Mouse (Mus musculus) hindbrain, embryonic 16.5 days (tissue): ENCODE measurements around the gene Clic3. TPM values are rescaled to one million over a fixed set of nuclear protein-coding genes. Genes with fewer than 3 reads are reported as not detected.

Source experiments
- ATAC-seq: fragments of 200-750 bp; cut with Nextera tagmentation; 2 replicates; pipeline ENCODE4 v1.8.0; 2017; ENCODE audit warnings: moderate TSS enrichment, moderate library complexity
- H3K27ac ChIP-seq: fragments of 300-500 bp; sonication (generic); 2 replicates; pipeline ENCODE4 v1.5.1; 2014; ENCODE audit warnings: low read depth, mild to moderate bottlenecking, control low read depth, low read length, moderate library complexity
- H3K27me3 ChIP-seq: fragments of 300-500 bp; sonication (generic); replicated peaks from 2 replicates; pipeline ENCODE4 v1.6.1; 2014; ENCODE audit warnings: low read length; ENCODE audit not compliant: control insufficient read depth, insufficient read depth
- H3K36me3 ChIP-seq: fragments of 300-500 bp; sonication (generic); 2 replicates; pipeline ENCODE4 v1.6.1; 2014; ENCODE audit warnings: mild to moderate bottlenecking, low read length, moderate library complexity, mixed read lengths; ENCODE audit not compliant: control insufficient read depth, insufficient read depth
- H3K4me1 ChIP-seq: fragments of 300-500 bp; sonication (generic); 2 replicates; pipeline ENCODE4 v1.6.1; 2014; ENCODE audit warnings: low read depth, low read length; ENCODE audit not compliant: control insufficient read depth, insufficient read depth
- H3K4me2 ChIP-seq: fragments of 300-500 bp; sonication (generic); 2 replicates; pipeline ENCODE4 v1.6.1; 2014; ENCODE audit warnings: mild to moderate bottlenecking, low read length, control low read depth, moderate library complexity
- H3K4me3 ChIP-seq: fragments of 300-500 bp; sonication (generic); 2 replicates; pipeline ENCODE4 v1.5.1; 2014; ENCODE audit warnings: mild to moderate bottlenecking, low read length, control low read depth, moderate library complexity
- H3K9ac ChIP-seq: fragments of 300-500 bp; sonication (generic); 2 replicates; pipeline ENCODE4 v1.6.1; 2014; ENCODE audit warnings: low read depth, mild to moderate bottlenecking, control low read depth, low read length, moderate library complexity
- H3K9me3 ChIP-seq: fragments of 300-500 bp; sonication (generic); 2 replicates; pipeline ENCODE4 v1.6.1; 2014; ENCODE audit warnings: mild to moderate bottlenecking, low read length, moderate library complexity; ENCODE audit not compliant: control insufficient read depth
- WGBS: fragments of 180-500 bp; shearing (Covaris S2); extraction: QIAGEN DNeasy Blood & Tissue Kit; methylation state at CpG from one replicate; pipeline ENCODE4 v1.1.7; 2014; 5-methylcytosine and 5-hydroxymethylcytosine counted together
- microRNA-seq: library from miRNA; unstranded; fragments of <30 nt; microRNA quantifications from one replicate; pipeline ENCODE4, GENCODE M21; 2017
- polyA plus RNA-seq: library from polyadenylated mRNA; unstranded; fragments of >200 nt; fragmentation: Nextera tagmentation; extraction: Ambion mirVana; gene quantifications from 2 replicates; pipeline ENCODE4 v1.2.1, GENCODE M21; 2015

Clic3 gene
- polyA plus RNA-seq, 1 experiment from 2014 or later: 3.4 TPM

DNA sequence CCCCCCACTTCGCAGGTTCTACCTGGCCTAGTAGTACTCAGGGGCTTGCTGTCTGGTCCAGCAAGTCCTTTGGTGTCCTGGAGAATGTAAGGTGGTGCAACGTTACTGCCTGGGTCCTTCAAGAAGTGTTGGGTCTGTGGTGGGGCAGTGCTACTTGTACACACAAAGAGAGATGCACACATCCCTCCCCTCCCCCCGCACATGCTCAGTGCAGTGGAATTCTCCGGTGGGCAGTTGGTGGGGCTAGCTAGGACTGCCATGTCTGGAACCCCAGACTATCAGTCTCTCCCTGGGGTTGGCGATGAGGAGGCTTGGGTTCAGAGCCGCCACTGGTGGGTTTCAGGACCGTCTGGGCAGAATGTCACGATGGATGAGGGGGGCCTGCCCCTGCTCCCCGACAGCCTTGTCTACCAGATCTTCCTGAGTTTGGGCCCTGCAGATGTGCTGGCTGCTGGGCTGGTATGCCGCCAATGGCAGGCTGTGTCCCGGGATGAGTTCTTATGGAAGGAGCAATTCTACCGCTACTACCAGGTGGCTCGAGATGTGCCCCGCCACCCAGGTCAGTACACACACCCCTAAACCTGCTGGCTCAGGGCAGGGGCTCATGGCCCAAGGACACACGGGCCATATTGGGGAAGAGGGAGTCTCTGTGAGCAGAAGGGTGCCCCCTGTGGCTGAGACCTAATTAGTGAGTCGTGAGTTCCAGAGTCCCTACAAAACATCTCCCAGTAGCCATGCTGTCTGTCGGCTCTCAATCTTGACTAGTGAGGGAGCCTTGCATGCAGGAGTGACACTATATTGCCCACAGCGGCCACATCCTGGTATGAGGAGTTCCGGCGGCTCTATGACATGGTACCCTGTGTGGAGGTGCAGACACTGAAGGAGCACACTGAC lies 45.2 kb downstream of the Clic3 start, which contains the start of gene C8g:
Gene C8g, minus strand, starts transcription at position 127 of the 894 bp plus-strand sequence.
- WGBS: 76% methylated on average over 19 of the region's 20 CpGs
- peaks cover 14% of the 10 kb centered on the region for H3K4me1 ChIP-seq
- H3K4me3 ChIP-seq: peak within 1 kb of the TSS; percentile 76
- H3K27me3 ChIP-seq: no peaks in the 10 kb centered on the region
- peaks cover 22% of the 10 kb centered on the region for H3K36me3 ChIP-seq
- H3K4me2 ChIP-seq: peak within 1 kb of the TSS; percentile 87
- H3K9me3 ChIP-seq: no peaks in the 10 kb centered on the region
- H3K27ac ChIP-seq: peak within 1 kb of the TSS; percentile 75
- peak; percentile 2; the same call in 1 of the 2 replicates for ATAC-seq
- H3K9ac ChIP-seq: peak within 1 kb of the TSS; percentile 82

DNA sequence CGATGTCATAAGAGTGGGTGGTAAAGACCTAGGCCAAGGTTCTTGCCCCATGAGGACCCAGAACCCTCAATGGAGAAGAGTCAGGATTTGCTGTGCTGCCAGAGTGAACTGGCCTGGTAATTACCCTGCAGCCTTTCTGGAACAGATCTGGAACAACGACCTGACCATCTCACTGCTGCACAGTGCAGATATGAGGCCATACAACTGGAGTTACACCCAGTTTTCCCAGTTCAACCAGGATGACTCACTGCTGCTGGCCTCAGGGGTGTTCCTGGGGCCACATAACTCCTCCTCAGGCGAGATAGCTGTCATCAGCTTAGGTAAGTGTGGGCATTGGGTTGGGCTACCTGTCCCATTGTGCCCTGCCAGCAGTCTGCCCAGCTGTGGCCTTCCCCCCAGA lies 46.1 kb downstream of the Clic3 start:
- H3K4me2 ChIP-seq: no peak overlapping the region
- H3K36me3 ChIP-seq: peaks cover 22% of the 10 kb centered on the region
- WGBS: 82% methylated on average over 3 of the region's 3 CpGs
- H3K27ac ChIP-seq: no peak overlapping the region
- peaks cover 14% of the 10 kb centered on the region for H3K4me1 ChIP-seq
- no peak overlapping the region for H3K4me3 ChIP-seq
- no peak overlapping the region for H3K9ac ChIP-seq
- H3K9me3 ChIP-seq: no peaks in the 10 kb centered on the region
- no peak for ATAC-seq
- H3K27me3 ChIP-seq: no peaks in the 10 kb centered on the region

GRCm38 (mm10) chr2:25504538-25504937 lies 47.9 kb downstream of the Clic3 start:
- ATAC-seq: no peak
- Histone ChIP-seq H3K27me3 (no peaks in the 10 kb centered on the region), H3K4me1 (peaks cover 14% of the 10 kb centered on the region), H3K4me2 (no peak overlapping the region), H3K9ac (no peak overlapping the region), H3K36me3 (peaks cover 22% of the 10 kb centered on the region), H3K9me3 (no peaks in the 10 kb centered on the region), H3K4me3 (no peak overlapping the region), H3K27ac (no peak overlapping the region)
- 95% methylated on average over 19 of the region's 19 CpGs for WGBS

DNA sequence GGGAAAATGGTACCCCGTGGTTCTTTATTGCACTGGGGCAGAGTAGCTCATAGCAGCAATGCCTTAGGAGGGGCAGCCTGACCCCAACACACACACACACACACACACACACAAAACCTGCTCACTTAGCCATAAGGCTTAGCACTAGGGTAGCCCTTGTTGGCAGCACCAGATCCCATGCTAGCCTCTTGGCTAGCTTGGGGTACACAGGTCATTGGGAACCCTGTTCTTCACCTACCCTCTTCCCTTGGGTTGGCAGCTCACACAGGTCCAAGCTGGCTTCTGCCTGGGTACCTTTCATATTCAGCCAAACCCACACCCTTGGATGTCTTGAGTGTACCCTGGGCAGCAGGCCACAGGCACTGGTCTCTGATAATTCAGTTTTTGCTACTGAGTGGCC lies 48.4 kb downstream of the Clic3 start:
- ATAC-seq: no peak
- H3K36me3 ChIP-seq: peaks cover 22% of the 10 kb centered on the region
- no peaks in the 10 kb centered on the region for H3K9me3 ChIP-seq
- H3K27ac ChIP-seq: no peak overlapping the region
- peaks cover 13% of the 10 kb centered on the region for H3K4me1 ChIP-seq
- no peak overlapping the region for H3K4me2 ChIP-seq
- 89% methylated on average over 1 of the region's 1 CpGs for WGBS
- no peak overlapping the region for H3K4me3 ChIP-seq
- no peaks in the 10 kb centered on the region for H3K27me3 ChIP-seq
- H3K9ac ChIP-seq: no peak overlapping the region

DNA sequence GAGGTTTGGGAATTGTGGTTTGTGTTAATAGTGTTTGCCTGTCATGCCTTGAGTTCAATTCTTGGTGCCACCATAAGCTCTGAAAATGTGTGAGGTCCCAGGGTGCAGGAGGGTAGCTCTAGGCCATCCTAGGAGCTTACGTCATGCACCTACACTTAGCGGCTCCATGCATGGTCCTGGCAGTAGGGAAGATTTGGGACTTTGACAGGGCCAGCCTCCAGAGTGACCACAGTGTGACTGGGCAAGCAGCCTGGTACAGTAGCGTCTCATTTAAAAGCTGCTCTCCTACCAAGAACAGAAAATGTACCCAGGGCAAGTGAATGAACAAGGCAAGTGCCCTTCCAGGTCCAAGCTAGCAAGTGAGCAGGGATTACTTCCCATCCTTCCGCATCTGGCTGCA lies 49.2 kb downstream of the Clic3 start:
- Histone ChIP-seq H3K27ac (no peak overlapping the region), H3K9ac (no peak overlapping the region), H3K4me1 (peaks cover 10% of the 10 kb centered on the region), H3K36me3 (peaks cover 22% of the 10 kb centered on the region), H3K4me3 (no peak overlapping the region), H3K9me3 (no peaks in the 10 kb centered on the region), H3K4me2 (no peak overlapping the region), H3K27me3 (no peaks in the 10 kb centered on the region)
- ATAC-seq: no peak
- 97% methylated on average over 4 of the region's 4 CpGs for WGBS

GRCm38 (mm10) chr2:25506964-25507363 lies 50.3 kb downstream of the Clic3 start:
- Histone ChIP-seq H3K36me3 (peaks cover 22% of the 10 kb centered on the region), H3K4me1 (peaks cover 3% of the 10 kb centered on the region), H3K4me2 (no peak overlapping the region), H3K27ac (no peak overlapping the region), H3K27me3 (no peaks in the 10 kb centered on the region), H3K9me3 (no peaks in the 10 kb centered on the region), H3K4me3 (no peak overlapping the region), H3K9ac (no peak overlapping the region)
- 35% methylated on average over 5 of the region's 5 CpGs for WGBS
- ATAC-seq: no peak

Small RNAs within 50 kb of the gene (microRNA-seq; reads per million reads assigned to microRNA genes)
- 0.62 reads per million for gene Mir3087

Other genes with a start within 250 kb of the Clic3 start
- 105 and 112 TPM in 2 replicates for gene Nelfb, start 245.3 kb upstream of the Clic3 start, polyA plus RNA-seq
- not detected in 2 replicates for gene Stpg3, start 242.2 kb upstream of the Clic3 start, polyA plus RNA-seq
- 0.39 and 1.0 TPM in 2 replicates for gene Fam166a, start 238.1 kb upstream of the Clic3 start, polyA plus RNA-seq
- 486 and 553 TPM in 2 replicates for gene Tubb4b, start 232.1 kb upstream of the Clic3 start, polyA plus RNA-seq
- gene Slc34a3, start 222.5 kb upstream of the Clic3 start, polyA plus RNA-seq: not detected in 2 replicates
- not detected in 2 replicates for gene Rnf224, start 220.1 kb upstream of the Clic3 start, polyA plus RNA-seq
- 166 and 207 TPM in 2 replicates for gene Rnf208, start 214.6 kb upstream of the Clic3 start, polyA plus RNA-seq
- 0.24 TPM in 1 of 2 replicates, not detected in the other for gene Cysrt1, start 214.4 kb upstream of the Clic3 start, polyA plus RNA-seq
- 4.2 and 5.1 TPM in 2 replicates for gene AL732309.1, start 210.0 kb upstream of the Clic3 start, polyA plus RNA-seq
- 15.8 and 16.6 TPM in 2 replicates for gene Tmem203, start 201.4 kb upstream of the Clic3 start, polyA plus RNA-seq
- gene Tprn, start 194.2 kb upstream of the Clic3 start, polyA plus RNA-seq: 20.3 TPM in 2 replicates
- gene Ssna1, start 184.4 kb upstream of the Clic3 start, polyA plus RNA-seq: 181 and 183 TPM in 2 replicates
- gene Anapc2, start 184.4 kb upstream of the Clic3 start, polyA plus RNA-seq: 137 and 147 TPM in 2 replicates
- gene Tmem210, start 168.7 kb upstream of the Clic3 start, polyA plus RNA-seq: not detected in 2 replicates
- 0.12 and 0.13 TPM in 2 replicates for gene Lrrc26, start 166.9 kb upstream of the Clic3 start, polyA plus RNA-seq
- 56.9 and 65.8 TPM in 2 replicates for gene Grin1, start 137.7 kb upstream of the Clic3 start, polyA plus RNA-seq
- gene Man1b1, start 124.5 kb upstream of the Clic3 start, polyA plus RNA-seq: 41.6 and 48.3 TPM in 2 replicates
- gene Dpp7, start 100.5 kb upstream of the Clic3 start, polyA plus RNA-seq: 26.4 and 27.8 TPM in 2 replicates
- gene Uap1l1, start 91.2 kb upstream of the Clic3 start, polyA plus RNA-seq: 8.8 and 10.9 TPM in 2 replicates
- 15.7 and 17.2 TPM in 2 replicates for gene Sapcd2, start 84.5 kb upstream of the Clic3 start, polyA plus RNA-seq
- 6.7 and 7.4 TPM in 2 replicates for gene Entpd2, start 61.0 kb upstream of the Clic3 start, polyA plus RNA-seq
- gene Npdc1, start 57.5 kb upstream of the Clic3 start, polyA plus RNA-seq: 481 and 505 TPM in 2 replicates
- 0.19 and 0.23 TPM in 2 replicates for gene Fut7, start 33.6 kb upstream of the Clic3 start, polyA plus RNA-seq
- 13.5 and 15.5 TPM in 2 replicates for gene Abca2, start 28.1 kb upstream of the Clic3 start, polyA plus RNA-seq
- 117 and 134 TPM in 2 replicates for gene Paxx, start 4.3 kb downstream of the Clic3 start, polyA plus RNA-seq
- 904 and 1,173 TPM in 2 replicates for gene Ptgds, start 13.2 kb downstream of the Clic3 start, polyA plus RNA-seq
- gene Lcn12, start 37.1 kb downstream of the Clic3 start, polyA plus RNA-seq: not detected in 2 replicates
- gene Fbxw5, start 43.9 kb downstream of the Clic3 start, polyA plus RNA-seq: 136 and 153 TPM in 2 replicates
- gene C8g, start 44.9 kb downstream of the Clic3 start, polyA plus RNA-seq: 6.1 and 6.6 TPM in 2 replicates
- gene Traf2, start 90.1 kb downstream of the Clic3 start, polyA plus RNA-seq: 16.8 and 17.8 TPM in 2 replicates
- 384 and 413 TPM in 2 replicates for gene Edf1, start 101.0 kb downstream of the Clic3 start, polyA plus RNA-seq
- gene Mamdc4, start 118.0 kb downstream of the Clic3 start, polyA plus RNA-seq: 1.8 and 3.7 TPM in 2 replicates
- 164 and 178 TPM in 2 replicates for gene Phpt1, start 118.4 kb downstream of the Clic3 start, polyA plus RNA-seq
- 12.0 and 15.1 TPM in 2 replicates for gene Ajm1, start 124.9 kb downstream of the Clic3 start, polyA plus RNA-seq
- gene Rabl6, start 151.7 kb downstream of the Clic3 start, polyA plus RNA-seq: 65.3 and 71.8 TPM in 2 replicates
- gene Ccdc183, start 160.8 kb downstream of the Clic3 start, polyA plus RNA-seq: 0.13 and 0.34 TPM in 2 replicates
- gene Tmem141, start 165.2 kb downstream of the Clic3 start, polyA plus RNA-seq: 54.6 and 66.8 TPM in 2 replicates
- gene Fcna, start 171.2 kb downstream of the Clic3 start, polyA plus RNA-seq: 4.6 and 4.8 TPM in 2 replicates
- gene Lcn8, start 196.3 kb downstream of the Clic3 start, polyA plus RNA-seq: not detected in 2 replicates
- not detected in 2 replicates for gene Lcn5, start 201.1 kb downstream of the Clic3 start, polyA plus RNA-seq
- not detected in 2 replicates for gene Lcn6, start 219.9 kb downstream of the Clic3 start, polyA plus RNA-seq
- gene Lcn10, start 225.9 kb downstream of the Clic3 start, polyA plus RNA-seq: not detected in 2 replicates
- not detected in 2 replicates for gene Obp2a, start 243.2 kb downstream of the Clic3 start, polyA plus RNA-seq
- 164 and 182 TPM in 2 replicates for gene Bmyc, start 249.9 kb downstream of the Clic3 start, polyA plus RNA-seq